Mouse (Mus musculus) kidney, postnatal 0 days (tissue): ENCODE measurements at regions not wholly inside any gene's neighbourhood (a gene's known extent, or its start where the extent isn't known, plus 50 kb on each side); places are given as distances from the start of the nearest gene placed in this dataset.

Experiments used
- ATAC-seq: fragments of 200-750 bp; cut with Nextera tagmentation; replicated peaks from 2 replicates; pipeline ENCODE4 v1.8.0; 2017; ENCODE audit warnings: low read depth, moderate number of reproducible peaks, moderate TSS enrichment, moderate library complexity; ENCODE audit not compliant: low FRiP score
- DNase-seq: peaks from one replicate; pipeline ENCODE4 v3.0.0-alpha.2; 2016; ENCODE audit warnings: low spot score
- H3K27ac ChIP-seq: fragments of 300-500 bp; sonication (generic); 2 replicates; pipeline ENCODE4 v1.5.1; 2014; ENCODE audit warnings: mild to moderate bottlenecking
- H3K27me3 ChIP-seq: fragments of 300-500 bp; sonication (generic); 2 replicates; pipeline ENCODE4 v1.6.1; 2014; ENCODE audit warnings: low read length, mixed read lengths; ENCODE audit not compliant: insufficient read depth
- H3K36me3 ChIP-seq: fragments of 300-500 bp; sonication (generic); 2 replicates; pipeline ENCODE4 v1.6.1; 2014; ENCODE audit warnings: low read length, mixed read lengths; ENCODE audit not compliant: insufficient read depth
- H3K4me1 ChIP-seq: fragments of 300-500 bp; sonication (generic); replicated peaks from 2 replicates; pipeline ENCODE4 v1.6.1; 2014; ENCODE audit warnings: antibody characterized with exemption, low read length, mixed read lengths; ENCODE audit not compliant: insufficient read depth
- H3K4me2 ChIP-seq: fragments of 300-500 bp; sonication (generic); 2 replicates; pipeline ENCODE4 v1.6.1; 2014; ENCODE audit warnings: mild to moderate bottlenecking, low read length, moderate library complexity, mixed read lengths
- H3K4me3 ChIP-seq: fragments of 300-500 bp; sonication (generic); replicated peaks from 2 replicates; pipeline ENCODE4 v1.5.1; 2014; ENCODE audit warnings: low read depth, low read length
- H3K9ac ChIP-seq: fragments of 300-500 bp; sonication (generic); 2 replicates; pipeline ENCODE4 v1.6.1; 2014; ENCODE audit warnings: low read depth, low read length
- H3K9me3 ChIP-seq: fragments of 300-500 bp; sonication (generic); replicated peaks from 2 replicates; pipeline ENCODE4 v1.6.1; 2016; ENCODE audit warnings: low read length, inconsistent platforms, mixed read lengths
- CTCF ChIP-seq: IDR thresholded peaks from 2 replicates; pipeline ENCODE4 v1.5.1; 2016; ENCODE audit warnings: antibody characterized with exemption, low read depth, mild to moderate bottlenecking, moderate library complexity
- WGBS: fragments of 180-500 bp; shearing (Covaris S2); extraction: QIAGEN DNeasy Blood & Tissue Kit; methylation state at CpG from one replicate; pipeline ENCODE4 v1.1.7; 2014; 5-methylcytosine and 5-hydroxymethylcytosine counted together

GRCm38 (mm10) chr3:136380644-136381043 lies 54.8 kb upstream of the Bank1 start:
- Histone ChIP-seq H3K4me2 (no peak overlapping the region), H3K27ac (no peak overlapping the region), H3K9ac (no peak overlapping the region), H3K9me3 (no peaks in the 10 kb centered on the region), H3K36me3 (no peaks in the 10 kb centered on the region), H3K27me3 (no peaks in the 10 kb centered on the region), H3K4me3 (no peak overlapping the region), H3K4me1 (no peaks in the 10 kb centered on the region)
- TF ChIP-seq CTCF, result no peak
- no peak for DNase-seq
- ATAC-seq, result no peak
- WGBS, result 63% methylated on average over 7 of the region's 7 CpGs

GRCm38 (mm10) chr3:136379741-136380398 lies 54.0 kb upstream of the Bank1 start:
- H3K9ac ChIP-seq, result no peak overlapping the region
- no peak for ATAC-seq
- 78% methylated on average over 6 of the region's 6 CpGs for WGBS

GRCm38 (mm10) chr3:136376893-136377292 lies 51.0 kb upstream of the Bank1 start:
- no peak overlapping the region for H3K4me2 ChIP-seq
- no peak overlapping the region for H3K9ac ChIP-seq
- 77% methylated on average over 4 of the region's 4 CpGs for whole genome bisulfite sequencing
- no peaks in the 10 kb centered on the region for H3K9me3 ChIP-seq
- no peaks in the 10 kb centered on the region for H3K27me3 ChIP-seq
- ATAC-seq, result no peak
- no peak for TF ChIP-seq CTCF
- H3K36me3 ChIP-seq, result no peaks in the 10 kb centered on the region
- H3K27ac ChIP-seq, result no peak overlapping the region
- H3K4me1 ChIP-seq, result no peaks in the 10 kb centered on the region
- DNase-seq, result no peak
- H3K4me3 ChIP-seq, result no peak overlapping the region

More at GRCm38 (mm10) chr3:136379741-136380398, 54.0 kb upstream of the Bank1 start:
- Histone ChIP-seq H3K9me3 (no peaks in the 10 kb centered on the region), H3K4me3 (no peak overlapping the region), H3K4me2 (no peak overlapping the region), H3K27me3 (no peaks in the 10 kb centered on the region), H3K36me3 (no peaks in the 10 kb centered on the region), H3K27ac (no peak overlapping the region), H3K4me1 (no peaks in the 10 kb centered on the region)
- TF ChIP-seq CTCF, result no peak
- DNase-seq, result no peak
